Mouse (Mus musculus): ENCODE measurements around the gene Mrtfa.

- TF ChIP-seq CTCF (IDR thresholded peaks at IDR 0.05; ENCODE audit: low read depth, low read length), result no peak
- no peak for TF ChIP-seq EP300 (IDR thresholded peaks at IDR 0.05; ENCODE audit: insufficient read depth, low read depth, low read length)
- TF ChIP-seq POLR2A (IDR thresholded peaks at IDR 0.05; ENCODE audit: insufficient read depth, low read length), result no peak
These were observed 157.5 kb downstream of the Mrtfa start for GRCm38 (mm10) chr15:81032941-81033629.

Data from ES-Bruce4 (cell line).